Mouse (Mus musculus): Measurements from ENCODE around the gene Rnf130.

DNA sequence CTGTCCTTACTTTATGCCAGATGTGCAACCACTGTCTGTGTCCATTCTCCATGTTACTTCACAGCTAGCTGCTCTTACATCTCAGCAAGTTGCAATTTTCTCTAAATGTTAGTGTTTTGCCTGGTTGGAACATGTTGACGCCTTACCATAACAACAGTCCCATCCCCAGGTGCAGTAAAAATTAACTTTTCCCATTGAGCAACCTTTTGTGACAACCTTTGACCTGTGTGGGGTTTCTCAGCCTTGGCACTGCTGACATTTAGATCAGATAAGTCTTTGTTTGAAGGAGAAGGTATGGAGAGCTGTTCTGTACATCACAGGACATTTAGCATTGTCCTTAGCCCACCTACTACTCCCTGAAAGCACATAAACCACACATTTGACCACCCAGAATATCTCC, 64.7 kb downstream of the Rnf130 start:
- TF ChIP-seq BHLHE40 (IDR thresholded peaks at IDR 0.05; ENCODE audit: low read depth, low read length) (no peak), POLR2A (IDR thresholded peaks at IDR 0.05; ENCODE audit: low read depth, low read length) (no peak), ZC3H11A (IDR thresholded peaks at IDR 0.05; ENCODE audit: low read depth, low read length) (no peak), ZMIZ1 (IDR thresholded peaks at IDR 0.05; ENCODE audit: low read depth, low read length) (no peak), CTCF (conservative IDR thresholded peaks at IDR 0.05 in 1 of 2, IDR thresholded peaks at IDR 0.05 in 1 of 2; ENCODE audit: low read depth in 2 of 2, low read length in 2 of 2) (no peak), EP300 (IDR thresholded peaks at IDR 0.05; ENCODE audit: low read length) (no peak), SMC3 (IDR thresholded peaks at IDR 0.05; ENCODE audit: low read depth, low read length) (no peak), MAFK (IDR thresholded peaks at IDR 0.05; ENCODE audit: insufficient replicate concordance, low read length) (no peak), ZKSCAN1 (IDR thresholded peaks at IDR 0.05; ENCODE audit: borderline replicate concordance, low read depth, low read length) (no peak), KAT2A (IDR thresholded peaks at IDR 0.05; ENCODE audit: insufficient replicate concordance, low read length) (no peak), NELFE (IDR thresholded peaks at IDR 0.05; ENCODE audit: low read depth, low read length) (no peak)
